Mouse (Mus musculus) skeletal muscle tissue, adult 2 months (tissue): ENCODE data around the gene Aars2.
A peak's percentile ranks its signal among the peaks of the same experiment; 100 is the strongest.

Experiments used
- DNase-seq: peaks from one replicate; pipeline ENCODE4 v3.0.0-alpha.2; 2012; ENCODE audit warnings: low read depth, low spot score

Aars2 gene

GRCm38 (mm10) chr17:45542705-45543104 lies 36.1 kb downstream of the Aars2 start:
- DNase-seq = no peak

- no peak for DNase-seq
These were observed 36.5 kb downstream of the Aars2 start for GRCm38 (mm10) chr17:45543115-45543514.

GRCm38 (mm10) chr17:45544001-45544872 lies 37.6 kb downstream of the Aars2 start:
- no peak for DNase-seq

- no peak for DNase-seq
These were observed 38.2 kb downstream of the Aars2 start for GRCm38 (mm10) chr17:45544873-45545277.

- DNase-seq = no peak
These were observed 38.8 kb downstream of the Aars2 start for GRCm38 (mm10) chr17:45545278-45545961.

- no peak for DNase-seq
These were observed 40.3 kb downstream of the Aars2 start for GRCm38 (mm10) chr17:45546941-45547340.

GRCm38 (mm10) chr17:45547461-45548190 lies 41.0 kb downstream of the Aars2 start:
- no peak for DNase-seq

- no peak for DNase-seq
These were observed 42.2 kb downstream of the Aars2 start for GRCm38 (mm10) chr17:45548541-45549512.

GRCm38 (mm10) chr17:45549617-45550181 lies 43.1 kb downstream of the Aars2 start, which contains the start of gene Tmem151b:
Gene Tmem151b (minus strand): TSS chr17:45549677.
- DNase-seq = no peak

GRCm38 (mm10) chr17:45550253-45550652 lies 43.6 kb downstream of the Aars2 start:
- no peak for DNase-seq

GRCm38 (mm10) chr17:45551249-45551796 lies 44.7 kb downstream of the Aars2 start:
- no peak for DNase-seq

- DNase-seq = peak; percentile 58
These were observed 45.3 kb downstream of the Aars2 start for GRCm38 (mm10) chr17:45551816-45552451.

- no peak for DNase-seq
These were observed 46.4 kb downstream of the Aars2 start for GRCm38 (mm10) chr17:45553065-45553464.

GRCm38 (mm10) chr17:45554420-45554819 lies 47.8 kb downstream of the Aars2 start:
- no peak for DNase-seq

GRCm38 (mm10) chr17:45555452-45556106 lies 48.9 kb downstream of the Aars2 start, which contains the start of gene Nfkbie:
Gene Nfkbie (plus strand): TSS chr17:45555703.
- peak; percentile 85 for DNase-seq

- DNase-seq = no peak
These were observed 49.5 kb downstream of the Aars2 start for GRCm38 (mm10) chr17:45556107-45556489.

- no peak for DNase-seq
These were observed 50.0 kb downstream of the Aars2 start for GRCm38 (mm10) chr17:45556514-45557245.

- DNase-seq = no peak
These were observed 50.7 kb downstream of the Aars2 start for GRCm38 (mm10) chr17:45557246-45557824.
